Mouse (Mus musculus) MEL (cell line): ENCODE results near the gene Pcsk5. TPM values are rescaled to one million over a fixed set of nuclear protein-coding genes. Genes with fewer than 3 reads are reported as not detected.

Source experiments
- DNase-seq: peaks from one replicate; pipeline ENCODE4 v3.0.0; 2011; ENCODE audit warnings: low read depth, low spot score
- H3K27ac ChIP-seq: 2 replicates; pipeline ENCODE4 v1.5.1; 2012; ENCODE audit warnings: low read depth, mild to moderate bottlenecking, control low read depth, low read length, moderate library complexity; ENCODE audit not compliant: control insufficient read depth
- H3K27me3 ChIP-seq, 2 experiments: fragments of 150-350 bp in 1 of 2; sonication (generic) in 1 of 2; 2 replicates each; pipeline ENCODE4 v1.6.1; 2012; ENCODE audit warnings: low read length in 2 of 2, mild to moderate bottlenecking in 2 of 2, improper control_type of control experiment in 1 of 2, moderate library complexity in 1 of 2; ENCODE audit not compliant: insufficient read depth in 2 of 2, control insufficient read depth in 1 of 2
- H3K36me3 ChIP-seq, 2 experiments: 2 replicates each; pipeline ENCODE4 v1.6.1; 2012 to 2014; ENCODE audit warnings: low read length in 2 of 2, improper control_type of control experiment in 1 of 2, inconsistent platforms in 1 of 2, mild to moderate bottlenecking in 1 of 2; ENCODE audit not compliant: insufficient read depth in 2 of 2, control insufficient read depth in 1 of 2
- H3K4me1 ChIP-seq, 2 experiments: fragments of 150-350 bp in 1 of 2; sonication (generic) in 1 of 2; 2 replicates each; pipeline ENCODE4 v1.6.1; 2012; ENCODE audit warnings: low read length in 2 of 2, improper control_type of control experiment in 1 of 2, mild to moderate bottlenecking in 1 of 2; ENCODE audit not compliant: insufficient read depth in 2 of 2, control insufficient read depth in 1 of 2
- H3K4me3 ChIP-seq, 2 experiments: fragments of 150-350 bp in 1 of 2; sonication (generic) in 1 of 2; 2 replicates each; pipeline ENCODE4 v1.5.1; 2012; ENCODE audit warnings: low read depth in 2 of 2, low read length in 2 of 2, mild to moderate bottlenecking in 2 of 2, moderate library complexity in 2 of 2, control low read depth in 1 of 2, improper control_type of control experiment in 1 of 2; ENCODE audit not compliant: control insufficient read depth in 1 of 2, insufficient read depth in 1 of 2
- H3K79me2 ChIP-seq: 2 replicates; pipeline ENCODE4 v1.6.1; 2012; ENCODE audit warnings: mild to moderate bottlenecking, low read length, moderate library complexity; ENCODE audit not compliant: control insufficient read depth, poor library complexity, insufficient read depth
- H3K9ac ChIP-seq: 2 replicates; pipeline ENCODE4 v1.6.1; 2012; ENCODE audit warnings: low read depth, mild to moderate bottlenecking, control low read depth, low read length, moderate library complexity; ENCODE audit not compliant: control insufficient read depth, poor library complexity, severe bottlenecking
- H3K9me3 ChIP-seq: fragments of 150-350 bp; sonication (generic); replicated peaks from 2 replicates; pipeline ENCODE4 v1.6.1; 2012; ENCODE audit warnings: mild to moderate bottlenecking, low read length, improper control_type of control experiment, moderate library complexity; ENCODE audit not compliant: insufficient read depth
- CHD2 ChIP-seq: IDR thresholded peaks from 2 replicates; pipeline ENCODE4 v1.6.1; 2011; ENCODE audit warnings: low read length, improper control_type of control experiment
- ELF1 ChIP-seq: IDR thresholded peaks from 2 replicates; pipeline ENCODE4 v1.6.1; 2014; ENCODE audit warnings: low read depth, mild to moderate bottlenecking, inconsistent platforms, low read length, improper control_type of control experiment, moderate library complexity
- EP300 ChIP-seq, 2 experiments: IDR thresholded peaks; 2 replicates each; pipeline ENCODE4 v1.6.1; 2011; ENCODE audit warnings: improper control_type of control experiment in 2 of 2, low read length in 2 of 2, low read depth in 1 of 2, mild to moderate bottlenecking in 1 of 2
- ETS1 ChIP-seq: IDR thresholded peaks from 2 replicates; pipeline ENCODE4 v1.6.1; 2012; ENCODE audit warnings: low read depth, mild to moderate bottlenecking, inconsistent platforms, low read length, improper control_type of control experiment, moderate library complexity
- GATA1 ChIP-seq: IDR thresholded peaks from 2 replicates; pipeline ENCODE4 v1.6.1; 2011; ENCODE audit warnings: low read depth, low read length, improper control_type of control experiment
- JUND ChIP-seq: IDR thresholded peaks from 2 replicates; pipeline ENCODE4 v1.6.1; 2011; ENCODE audit warnings: low read depth, mild to moderate bottlenecking, improper control_type of control experiment, low read length
- MAX ChIP-seq: IDR thresholded peaks from 2 replicates; pipeline ENCODE4 v1.6.1; 2011; ENCODE audit warnings: low read length, improper control_type of control experiment
- MYB ChIP-seq: IDR thresholded peaks from 2 replicates; pipeline ENCODE4 v1.6.1; 2011; ENCODE audit warnings: mild to moderate bottlenecking, low read depth, low read length, improper control_type of control experiment
- RCOR1 ChIP-seq: IDR thresholded peaks from 2 replicates; pipeline ENCODE4 v1.6.1; 2012; ENCODE audit warnings: low read depth, mild to moderate bottlenecking, inconsistent platforms, low read length, improper control_type of control experiment
- TCF12 ChIP-seq: IDR thresholded peaks from 2 replicates; pipeline ENCODE4 v1.6.1; 2014; ENCODE audit warnings: low read depth, mild to moderate bottlenecking, inconsistent platforms, low read length, improper control_type of control experiment, moderate library complexity
- USF2 ChIP-seq, 2 experiments: IDR thresholded peaks; 2 replicates each; pipeline ENCODE4 v1.6.1; 2011 to 2012; ENCODE audit warnings: improper control_type of control experiment in 2 of 2, low read length in 2 of 2, borderline replicate concordance in 1 of 2, inconsistent platforms in 1 of 2, low read depth in 1 of 2, mild to moderate bottlenecking in 1 of 2; ENCODE audit not compliant: insufficient read depth in 1 of 2
- ZC3H11A ChIP-seq: IDR thresholded peaks from 2 replicates; pipeline ENCODE4 v1.6.1; 2012; ENCODE audit warnings: low read depth, mild to moderate bottlenecking, inconsistent platforms, low read length, improper control_type of control experiment
- ZMIZ1 ChIP-seq: IDR thresholded peaks from 2 replicates; pipeline ENCODE4 v1.6.1; 2012; ENCODE audit warnings: low read depth, mild to moderate bottlenecking, inconsistent platforms, low read length, improper control_type of control experiment, moderate library complexity
- ZNF384 ChIP-seq: IDR thresholded peaks from 2 replicates; pipeline ENCODE4 v1.6.1; 2012; ENCODE audit warnings: low read depth, mild to moderate bottlenecking, inconsistent platforms, low read length, improper control_type of control experiment
- polyA plus RNA-seq, 2 experiments: library from polyadenylated mRNA; stranded (reverse) in 1 of 2; unstranded in 1 of 2; fragments of >175 nt in 1 of 2; fragments of >200 nt in 1 of 2; gene quantifications; 2 replicates each; pipeline versions ENCODE4 v1.2.1 to v1.2.4; 2012; ENCODE audit warnings: low replicate concordance in 2 of 2, low read depth in 1 of 2; ENCODE audit not compliant: insufficient read length in 2 of 2, insufficient read depth in 1 of 2, missing spikeins in 1 of 2
- total RNA-seq: library from RNA; depleted of rRNA; stranded (reverse); fragments of 300-350 nt; gene quantifications from 2 replicates; pipeline ENCODE4 v1.2.3, GENCODE M21; 2012

Pcsk5 gene
- total and polyA plus RNA-seq, 3 experiments: not detected

- peak overlapping the region; percentile 47; the same call in 1 of the 2 replicates for H3K27ac ChIP-seq
- H3K4me3 ChIP-seq: no peak overlapping the region
- H3K9ac ChIP-seq: no peak overlapping the region
- H3K36me3 ChIP-seq: peaks cover 0 to 2% of the 10 kb centered on the region in 2 experiments; a peak in 1 of 4 replicates
- no peaks in the 10 kb centered on the region; a peak in 1 of 4 replicates for H3K4me1 ChIP-seq
- H3K9me3 ChIP-seq: no peaks in the 10 kb centered on the region
- no peaks in the 10 kb centered on the region for H3K79me2 ChIP-seq
- peak; percentile 26 for DNase-seq
- no peak for TF ChIP-seq ZMIZ1
- peak; percentile 62; the same call in 1 of the 2 replicates for TF ChIP-seq MYB
- peak; percentile 65 to 81 for TF ChIP-seq EP300 (IDR thresholded peaks at IDR 0.05; ENCODE audit: low read depth in 1 of 2, low read length in 2 of 2)
- TF ChIP-seq TCF12: peak; percentile 70; the same call in 1 of the 2 replicates
- TF ChIP-seq GATA1: 0 out of 2 replicates have a peak, but pooled peaks have one; percentile 21
- no peak for TF ChIP-seq USF2 (IDR thresholded peaks at IDR 0.05; ENCODE audit: borderline replicate concordance in 1 of 2, insufficient read depth in 1 of 2, low read depth in 1 of 2, low read length in 2 of 2)
- TF ChIP-seq ETS1: peak; percentile 32; the same call in 1 of the 2 replicates
- peak; percentile 16; the same call in 1 of the 2 replicates for TF ChIP-seq MAX
- no peaks in the 10 kb centered on the region for H3K27me3 ChIP-seq
Observed at GRCm38 (mm10) chr19:17841586-17841985, 4.2 kb upstream of the Pcsk5 start.

- TF ChIP-seq RCOR1 (peak; percentile 46; the same call in 1 of the 2 replicates), JUND (no peak), TCF12 (peak; percentile 68; the same call in 1 of the 2 replicates), GATA1 (peak; percentile 62; the same call in 1 of the 2 replicates), CHD2 (no peak), ELF1 (no peak), ETS1 (peak; percentile 31), ZNF384 (peak; percentile 76), ZC3H11A (no peak), EP300 (IDR thresholded peaks at IDR 0.05; ENCODE audit: low read depth in 1 of 2, low read length in 2 of 2) (peak; percentile 64 to 71)
- TF ChIP-seq, all 39 proteins: peak for 6
- H3K4me1 ChIP-seq: no peaks in the 10 kb centered on the region; a peak in 1 of 4 replicates
Observed at GRCm38 (mm10) chr19:17839856-17840255, 2.4 kb upstream of the Pcsk5 start.

More at GRCm38 (mm10) chr19:17839856-17840255, 2.4 kb upstream of the Pcsk5 start:
- Histone ChIP-seq H3K27ac (no peak overlapping the region), H3K36me3 (peaks cover 0 to 2% of the 10 kb centered on the region in 2 experiments; a peak in 1 of 4 replicates), H3K4me3 (no peak overlapping the region), H3K9me3 (no peaks in the 10 kb centered on the region), H3K9ac (no peak overlapping the region), H3K27me3 (no peaks in the 10 kb centered on the region), H3K79me2 (no peaks in the 10 kb centered on the region)
- peak; percentile 77 for DNase-seq
